Mouse (Mus musculus) cerebellum, postnatal 25 days (tissue): ENCODE measurements around the gene Ifit1bl1.
A peak's percentile ranks its signal among the peaks of the same experiment; 100 is the strongest.
"Not testable (repeated sequence)": the region's sequence is repeated elsewhere in the genome, so short reads cannot be mapped to it uniquely, and the experiment has no call there.

Source experiments
- DNase-seq, 2 experiments: peaks; one replicate each; pipeline ENCODE4 v3.0.0; 2021; ENCODE audit warnings: mixed read lengths in 2 of 2

Ifit1bl1 gene

DNA sequence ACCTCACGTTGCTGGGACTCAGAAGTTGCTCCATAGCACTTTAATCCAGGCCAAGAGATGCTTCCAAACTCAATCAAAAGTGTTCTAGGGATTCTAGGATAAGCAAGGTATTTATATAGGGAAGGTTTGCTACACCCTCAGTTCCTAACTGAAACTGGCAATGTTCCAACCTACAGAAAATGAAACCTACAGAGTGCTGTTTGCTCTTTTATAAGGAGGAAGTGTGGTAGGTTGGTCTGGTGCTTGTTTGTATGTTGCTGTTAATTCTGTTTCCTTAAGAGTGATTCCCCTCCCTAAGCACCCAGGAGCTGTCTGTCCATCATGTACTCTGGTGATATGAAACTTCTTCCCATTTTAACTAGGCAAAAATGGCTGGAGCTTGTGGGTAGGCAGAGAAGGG is at the start of gene Ifit1bl1:
Gene Ifit1bl1 (minus strand): TSS at position 69 of the 400 bp plus-strand sequence.
- not testable (repeated sequence) for DNase-seq

DNA sequence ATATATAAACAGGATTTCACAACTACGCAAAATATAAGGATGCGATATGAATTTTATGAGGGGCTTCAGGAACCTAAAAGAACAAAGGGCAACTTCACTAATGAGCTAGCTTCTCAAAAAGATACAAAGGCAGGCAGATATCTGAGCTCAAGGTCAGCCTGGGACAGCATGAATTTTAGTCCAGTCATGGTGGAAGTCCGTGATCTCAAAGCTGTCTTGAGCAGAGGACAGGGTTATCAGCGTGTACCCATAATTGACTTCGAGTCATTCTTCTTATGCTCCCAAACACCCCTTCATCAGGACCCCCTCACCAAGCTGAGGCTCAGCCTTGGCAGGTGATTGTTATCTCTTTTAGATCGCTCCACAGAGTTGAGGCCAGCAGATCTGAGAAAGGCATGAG is 49.2 kb upstream of the Ifit1bl1 start:
- DNase-seq, result no peak

DNA sequence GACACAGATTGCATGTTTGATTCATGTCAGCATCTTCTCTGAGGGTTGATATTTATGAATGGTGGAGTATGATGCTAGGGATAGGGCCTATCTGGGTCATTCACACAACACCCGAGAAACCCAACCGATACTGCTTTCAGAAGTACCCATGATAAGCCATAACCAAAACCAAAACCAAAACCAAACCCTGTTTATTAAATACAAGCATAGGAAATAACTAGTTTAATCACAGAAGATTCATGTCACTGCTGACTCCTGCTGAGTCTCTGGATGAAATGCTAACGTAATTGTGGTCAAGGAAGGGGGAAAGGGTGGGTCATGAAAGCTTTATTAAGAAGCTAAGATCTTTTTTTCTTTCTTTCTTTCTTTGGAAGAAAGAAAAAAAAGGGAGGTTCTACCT is 48.5 kb upstream of the Ifit1bl1 start:
- DNase-seq, result no peak

DNA sequence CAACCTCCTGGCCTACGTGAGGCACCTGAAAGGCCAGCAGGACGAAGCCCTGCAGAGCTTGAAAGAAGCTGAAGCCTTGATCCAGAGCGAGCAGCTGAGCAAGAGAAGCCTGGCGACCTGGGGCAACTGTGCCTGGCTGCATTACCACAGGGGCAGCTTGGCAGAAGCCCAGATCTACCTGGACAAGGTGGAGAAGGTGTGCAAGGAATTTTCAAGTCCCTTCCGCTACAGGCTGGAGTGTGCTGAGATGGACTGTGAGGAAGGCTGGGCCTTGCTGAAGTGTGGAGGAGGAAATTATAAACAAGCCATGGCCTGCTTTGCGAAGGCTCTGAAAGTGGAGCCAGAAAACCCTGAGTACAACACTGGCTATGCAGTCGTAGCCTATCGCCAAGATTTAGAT is 45.9 kb upstream of the Ifit1bl1 start:
- DNase-seq, result not testable (repeated sequence)

DNA sequence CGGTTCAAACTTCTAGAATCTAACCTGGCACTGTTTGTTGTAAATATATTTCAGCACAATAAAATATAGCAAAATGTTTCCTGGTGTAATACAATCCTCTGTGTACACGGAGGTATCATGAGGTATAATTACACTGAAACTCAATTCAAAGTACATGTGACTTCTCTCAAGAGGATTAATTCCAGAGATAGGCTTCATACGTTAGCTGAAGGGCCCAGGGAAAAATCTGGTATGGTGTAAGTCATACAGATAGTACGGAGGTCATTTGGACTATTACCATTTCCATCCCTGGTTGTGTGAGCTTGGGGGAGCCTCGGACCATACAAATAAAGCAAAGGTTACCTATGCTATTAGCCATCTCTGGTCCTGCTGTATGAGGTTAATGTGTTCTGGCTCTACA is 40.9 kb upstream of the Ifit1bl1 start:
- no peak for DNase-seq

DNA sequence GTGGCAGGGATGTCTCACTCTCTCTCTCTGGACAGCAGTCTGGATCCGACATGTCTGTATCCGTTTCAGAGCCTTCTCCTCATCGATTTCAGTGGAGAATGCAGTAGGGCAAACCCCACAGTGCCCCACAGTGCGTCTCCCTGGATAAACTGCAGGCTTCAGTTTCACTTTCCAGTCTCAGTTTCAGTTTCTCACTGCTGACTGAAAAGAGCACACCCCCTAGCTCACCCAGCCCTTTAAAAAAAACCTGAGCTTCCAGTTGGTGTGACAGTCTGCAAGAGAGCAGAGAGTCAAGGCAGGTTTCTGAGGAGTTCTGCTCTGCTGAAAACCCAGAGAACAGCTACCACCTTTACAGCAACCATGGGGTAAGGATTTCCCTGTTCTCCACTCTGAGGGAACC is 38.9 kb upstream of the Ifit1bl1 start, which contains the start of the genes Ifit1bl2 and Ifit1:
Gene Ifit1bl2 (minus strand): TSS at position 121 of the 400 bp plus-strand sequence.
Gene Ifit1 (plus strand): TSS at position 249 of the 400 bp plus-strand sequence.
- DNase-seq, result no peak

DNA sequence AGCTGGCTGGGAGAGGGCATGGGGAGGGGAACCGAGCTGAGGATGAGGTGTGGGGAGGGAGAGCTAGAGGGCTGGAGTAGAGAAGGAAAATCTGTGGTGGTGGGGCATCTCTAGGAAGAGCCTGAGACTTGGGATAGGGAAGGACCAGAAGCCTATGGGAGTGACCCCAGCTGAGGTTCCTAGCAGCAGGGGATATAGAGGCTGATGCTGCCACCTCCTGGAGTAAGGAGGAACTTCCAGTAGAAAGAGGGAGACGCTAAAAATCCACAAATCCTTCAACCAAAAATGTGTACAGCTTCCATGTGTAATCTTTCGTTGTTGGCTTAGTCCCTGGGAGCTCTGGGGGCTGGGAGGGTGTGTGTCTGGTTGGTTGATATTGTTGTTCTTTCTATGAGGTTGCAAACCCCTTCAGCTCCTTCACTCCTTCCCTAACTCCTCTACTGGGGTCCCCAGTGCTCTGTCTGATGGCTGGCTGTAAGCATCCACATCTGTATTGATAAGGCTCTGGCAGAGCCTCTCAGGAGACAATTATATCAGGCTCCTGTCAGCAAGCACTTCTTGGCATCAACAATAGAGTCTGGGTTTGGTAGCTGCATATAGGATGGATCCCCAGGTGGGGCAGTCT is 35.3 kb upstream of the Ifit1bl1 start:
- DNase-seq, result peak; percentile 16 to 33

DNA sequence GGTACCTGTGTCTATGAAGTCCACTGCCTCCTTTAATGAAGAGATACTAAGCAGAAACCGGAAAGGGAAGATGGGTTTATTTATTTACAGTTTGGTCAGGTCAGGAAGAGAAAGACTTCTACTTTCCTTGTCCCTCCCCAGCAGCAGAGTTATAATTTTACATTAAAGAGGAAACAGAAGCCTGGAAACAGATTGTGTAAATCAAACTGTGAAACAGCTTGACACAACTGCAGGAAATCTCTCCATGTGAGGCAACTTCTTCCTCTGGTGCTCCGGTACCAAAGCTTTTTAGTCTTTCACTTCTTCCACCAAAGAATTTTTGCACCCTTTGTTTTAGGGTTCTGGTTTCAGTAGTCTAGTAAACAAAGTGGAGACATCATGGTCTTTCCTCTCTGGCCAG is 31.7 kb upstream of the Ifit1bl1 start:
- DNase-seq, result no peak

DNA sequence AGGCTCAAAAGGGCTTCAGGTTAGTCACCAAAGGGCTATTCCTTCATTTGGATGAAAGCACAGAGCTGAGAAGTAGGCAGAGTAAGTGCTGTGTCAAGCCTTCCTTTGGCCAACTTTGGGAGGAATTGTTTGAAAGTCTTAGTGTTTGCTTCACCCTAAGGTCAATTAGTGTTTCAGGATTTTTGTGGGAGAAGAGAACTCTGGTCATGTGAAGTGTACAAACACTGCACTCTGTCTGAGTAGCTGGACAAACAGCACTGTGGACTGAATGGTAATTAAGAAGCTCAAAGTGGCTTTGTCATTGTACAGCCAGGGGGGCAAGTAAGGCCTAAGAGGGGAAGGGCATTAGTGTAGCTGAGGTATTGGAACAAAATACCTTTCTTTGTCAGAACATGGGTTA is 29.7 kb upstream of the Ifit1bl1 start:
- DNase-seq, result no peak

DNA sequence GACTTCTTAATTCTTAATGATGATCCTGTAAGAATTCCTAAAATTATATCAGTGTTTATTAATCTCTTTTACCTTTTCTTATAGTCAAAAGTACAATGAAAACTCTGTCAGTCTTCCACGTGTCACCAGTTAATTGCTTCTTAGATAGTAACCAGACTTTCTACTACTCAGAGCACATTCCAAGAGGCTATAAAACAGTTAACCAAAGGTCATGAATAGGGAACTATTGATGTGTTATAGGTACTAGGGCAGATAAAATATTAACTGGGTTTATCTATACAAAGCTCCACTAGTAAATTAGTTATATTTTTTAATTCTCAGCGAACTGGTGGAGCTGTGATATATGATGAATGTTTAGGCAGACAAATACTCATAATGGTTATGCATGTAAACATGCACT is 25.7 kb upstream of the Ifit1bl1 start:
- DNase-seq, result no peak

DNA sequence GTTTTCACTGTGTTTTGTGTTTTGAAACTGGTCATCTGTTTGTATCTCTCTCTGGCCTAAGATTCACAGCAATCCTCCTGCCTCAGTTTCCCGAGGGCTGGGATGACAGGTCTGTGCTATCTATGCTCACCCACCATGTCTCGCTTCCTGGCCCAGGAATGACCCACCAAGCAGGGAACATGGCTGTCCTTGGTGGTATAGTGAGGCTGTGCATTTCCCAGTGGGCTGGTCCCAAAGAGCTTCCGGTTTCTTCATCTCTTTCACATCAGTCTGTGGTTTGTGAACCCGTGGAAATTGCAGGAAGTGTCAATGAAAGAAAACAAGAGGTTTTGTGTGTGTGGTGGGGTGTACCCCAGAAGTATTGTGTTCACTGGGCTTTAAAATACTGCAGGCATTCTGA is 22.9 kb upstream of the Ifit1bl1 start:
- no peak for DNase-seq

DNA sequence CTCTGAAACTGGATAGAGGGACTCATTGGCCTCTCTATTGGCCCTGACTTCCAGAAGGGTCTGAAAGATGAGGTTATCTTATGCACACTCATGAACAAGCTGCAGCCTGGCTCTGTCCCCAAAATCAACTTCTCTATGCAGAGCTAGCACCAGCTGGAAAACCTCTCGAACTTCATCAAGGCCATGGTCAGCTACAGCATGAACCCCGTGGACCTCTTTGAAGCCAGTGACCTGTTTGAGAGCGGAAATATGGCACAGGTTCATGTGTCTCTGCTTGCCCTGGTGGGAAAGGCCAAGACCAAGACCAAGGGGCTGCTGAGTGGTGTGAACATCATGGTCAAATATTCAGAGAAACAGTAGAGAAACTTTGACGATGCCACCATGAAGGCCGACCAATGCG is 22.0 kb upstream of the Ifit1bl1 start:
- no peak for DNase-seq

DNA sequence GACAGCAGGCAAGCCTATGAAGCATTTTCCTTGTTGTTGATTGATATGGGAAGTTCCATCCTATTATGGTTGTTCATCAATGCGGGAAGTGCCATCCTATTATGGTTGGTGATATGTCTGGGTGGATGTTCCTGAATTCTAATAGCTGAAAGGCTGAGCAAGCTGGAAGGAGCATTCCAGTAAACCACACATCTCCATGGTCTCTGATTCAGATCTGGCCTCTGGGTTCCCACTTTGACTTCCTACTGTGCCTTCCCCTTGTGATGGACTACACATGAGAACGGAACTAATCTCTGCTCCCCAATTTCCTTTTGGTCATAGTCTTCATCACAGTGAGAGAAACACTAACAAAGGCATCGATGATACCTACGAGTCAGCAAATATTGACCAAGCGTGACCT is 19.1 kb upstream of the Ifit1bl1 start:
- no peak for DNase-seq

DNA sequence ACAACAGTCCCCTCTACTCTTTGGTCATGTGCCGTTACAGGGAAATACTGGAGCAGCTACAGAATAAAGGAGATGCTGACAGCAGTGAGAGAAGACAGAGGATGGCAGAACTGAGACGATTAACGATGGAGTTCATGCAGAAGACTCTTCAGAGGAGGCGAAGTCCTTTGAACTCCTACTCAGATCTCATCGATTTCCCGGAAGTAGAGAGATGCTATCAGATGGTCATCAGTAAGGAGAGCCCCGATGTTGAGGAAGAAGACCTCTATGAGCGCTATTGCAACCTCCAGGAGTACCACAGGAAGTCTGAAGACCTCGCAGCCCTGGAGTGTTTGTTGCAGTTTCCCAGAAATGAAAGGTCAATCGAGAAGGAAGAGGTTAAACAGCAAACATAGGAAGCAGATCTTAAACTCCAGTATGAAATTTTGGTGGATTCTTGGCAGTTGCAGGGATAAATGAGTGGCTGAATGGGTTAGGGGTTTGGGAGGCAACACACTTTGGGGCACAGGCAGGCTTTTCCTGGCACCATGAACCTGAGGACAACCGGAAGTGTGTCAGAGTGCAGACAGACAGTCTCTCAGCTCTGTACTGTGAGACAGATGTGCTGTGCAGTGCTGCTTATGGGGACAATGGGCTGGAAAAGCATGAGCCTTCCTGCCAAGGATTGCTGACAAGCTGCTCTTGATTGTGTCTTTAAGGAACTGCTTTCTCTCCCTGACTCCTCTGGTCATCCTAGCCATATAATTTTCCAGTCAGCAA is 10.7 kb upstream of the Ifit1bl1 start:
- DNase-seq, result not testable (repeated sequence)

DNA sequence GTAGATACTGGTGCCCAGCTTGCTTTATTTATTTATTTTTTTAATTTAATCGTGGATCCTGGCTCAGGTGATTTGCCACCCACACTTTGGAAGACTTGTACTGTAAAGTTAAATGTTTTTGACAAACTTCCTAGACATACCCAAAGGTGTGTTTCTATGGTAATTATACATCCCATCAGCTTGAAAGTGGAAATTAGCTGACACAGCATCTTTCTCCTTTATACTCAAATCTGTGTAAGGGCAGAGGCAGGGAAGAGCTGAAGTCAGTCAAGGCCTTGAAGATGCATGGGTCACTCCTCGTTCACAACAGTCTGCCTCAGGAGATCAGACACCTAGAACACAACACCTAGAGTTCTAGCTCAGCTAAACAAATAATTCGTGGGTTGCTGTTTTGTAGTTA is 8.4 kb upstream of the Ifit1bl1 start:
- not testable (repeated sequence) for DNase-seq

DNA sequence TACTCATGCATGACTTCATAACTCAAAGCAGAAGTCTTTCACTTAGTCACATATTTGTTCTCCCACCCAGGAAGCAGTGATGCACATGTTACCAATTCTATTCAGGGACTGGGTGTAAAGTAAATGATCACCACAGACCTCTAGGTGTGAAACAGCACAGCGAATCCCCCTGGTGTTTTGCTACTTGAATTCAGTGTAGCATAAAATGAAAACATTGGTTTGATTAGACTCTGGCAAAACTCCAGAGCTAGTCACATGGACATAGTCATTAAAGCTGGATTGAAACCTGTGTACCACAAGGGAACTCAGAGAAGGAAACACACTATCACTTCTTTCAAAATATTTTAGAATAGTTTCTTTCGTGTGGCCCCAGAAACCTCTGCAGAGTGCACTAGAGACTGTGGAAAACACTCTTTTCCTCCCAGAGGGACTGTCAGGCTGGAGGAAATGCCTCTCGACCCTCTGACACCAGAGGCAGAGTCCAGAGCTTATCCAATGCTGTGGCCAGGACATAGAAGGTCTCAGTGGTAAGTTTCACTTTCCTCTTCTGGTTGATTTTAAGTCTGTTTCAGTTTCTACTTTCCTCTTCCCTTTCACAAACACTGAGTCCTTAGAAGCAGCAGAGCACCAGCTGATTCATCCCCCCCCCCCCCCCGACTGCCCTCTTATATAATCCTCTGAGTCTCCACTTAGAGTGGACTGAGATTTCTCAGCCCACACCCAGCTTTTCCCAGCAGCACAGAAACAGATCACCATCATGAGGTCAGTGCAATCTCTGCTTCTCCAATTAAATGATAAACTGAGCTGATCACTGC is 5.7 kb upstream of the Ifit1bl1 start, which contains the start of gene Ifit3b:
Gene Ifit3b (plus strand): TSS at position 734 of the 815 bp plus-strand sequence.
- not testable (repeated sequence) for DNase-seq

DNA sequence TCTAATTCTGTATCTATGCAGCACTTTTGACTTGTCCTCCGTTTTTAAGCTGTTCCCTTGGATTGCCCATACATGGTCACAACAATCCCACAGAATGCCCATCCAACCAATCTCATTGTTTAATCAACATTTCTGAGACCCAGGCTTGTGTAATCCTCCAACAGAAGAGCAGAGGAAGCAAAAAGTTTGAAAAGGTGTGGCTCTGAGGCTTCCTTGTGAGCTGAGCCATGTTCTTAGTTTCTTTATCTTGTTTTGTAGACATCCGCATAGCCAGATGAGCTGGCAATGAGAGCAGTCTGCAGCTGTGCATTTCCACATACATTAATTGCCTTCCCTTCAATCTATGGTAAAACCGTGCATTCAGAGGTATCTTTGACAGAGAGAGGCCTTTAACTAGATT is 3.7 kb upstream of the Ifit1bl1 start:
- DNase-seq, result no peak

DNA sequence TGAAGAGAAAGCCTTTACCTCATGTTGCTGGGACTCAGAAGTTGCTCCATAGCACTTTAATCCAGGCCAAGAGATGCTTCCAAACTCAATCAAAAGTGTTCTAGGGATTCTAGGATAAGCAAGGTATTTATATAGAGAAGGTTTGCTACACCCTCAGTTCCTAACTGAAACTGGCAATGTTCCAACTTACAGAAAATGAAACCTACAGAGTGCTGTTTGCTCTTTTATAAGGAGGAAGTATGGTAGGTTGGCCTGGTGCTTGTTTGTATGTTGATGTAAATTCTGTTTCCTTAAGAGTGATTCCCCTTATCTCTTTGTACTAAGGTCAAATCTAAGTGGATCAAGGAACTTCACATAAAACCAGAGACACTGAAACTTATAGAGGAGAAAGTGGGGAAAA is 2.5 kb downstream of the Ifit1bl1 start:
- not testable (repeated sequence) for DNase-seq

DNA sequence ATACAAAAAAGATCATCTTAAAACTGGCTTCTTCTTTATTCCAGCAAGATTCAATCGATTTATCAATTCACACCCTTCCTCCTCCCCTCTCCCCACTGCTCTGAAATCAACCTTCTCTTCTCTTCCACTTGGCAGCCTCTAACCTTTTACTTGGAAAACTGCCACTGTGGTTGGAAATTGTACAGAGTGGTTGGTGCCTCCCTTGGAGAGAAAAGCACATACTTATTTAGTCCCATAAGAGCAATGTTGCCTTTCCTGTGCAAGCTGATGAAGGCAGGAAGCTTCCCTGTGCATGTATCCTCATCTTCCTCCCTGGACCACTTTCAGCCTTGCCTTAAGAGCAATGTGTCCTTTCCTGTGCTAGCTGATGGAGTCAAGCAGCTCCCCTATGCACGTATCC is 3.4 kb downstream of the Ifit1bl1 start:
- peak; percentile 58 to 70 for DNase-seq

DNA sequence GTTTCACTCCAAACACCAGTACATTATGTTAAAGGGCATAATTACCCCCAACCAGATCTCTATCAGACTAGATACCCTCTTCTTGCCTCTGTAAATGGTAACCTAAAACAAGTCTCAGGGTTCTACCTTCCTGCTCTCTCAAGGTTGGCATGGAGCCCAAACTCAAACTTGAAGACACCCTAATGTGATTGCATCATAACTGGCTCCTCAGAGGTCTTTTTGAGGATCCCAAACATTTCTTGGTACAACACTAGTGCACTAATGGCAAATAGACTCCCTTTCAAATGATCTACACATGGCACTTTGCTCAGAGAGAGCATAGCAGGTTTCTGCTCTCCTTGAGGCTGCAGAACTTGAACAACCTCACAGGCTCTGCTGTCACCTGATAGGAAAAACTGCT is 4.9 kb downstream of the Ifit1bl1 start:
- DNase-seq, result no peak

DNA sequence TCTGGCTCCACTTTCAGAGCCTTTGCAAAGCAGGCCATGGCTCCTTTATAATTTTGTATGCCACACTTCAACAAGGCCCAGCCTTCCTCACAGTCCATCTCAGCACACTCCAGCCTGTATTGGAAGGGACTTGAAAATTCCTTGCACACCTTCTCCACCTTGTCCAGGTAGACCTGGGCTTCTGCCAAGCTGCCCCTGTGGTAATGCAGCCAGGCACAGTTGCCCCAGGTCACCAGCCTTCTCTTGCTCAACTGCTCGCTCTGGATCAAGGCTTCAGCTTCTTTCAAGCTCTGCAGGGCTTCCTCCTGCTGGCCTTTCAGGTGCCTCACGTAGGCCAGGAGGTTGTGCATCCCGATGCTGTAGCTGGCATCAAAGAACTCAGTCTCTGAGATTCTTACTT is 7.2 kb downstream of the Ifit1bl1 start:
- not testable (repeated sequence) for DNase-seq

DNA sequence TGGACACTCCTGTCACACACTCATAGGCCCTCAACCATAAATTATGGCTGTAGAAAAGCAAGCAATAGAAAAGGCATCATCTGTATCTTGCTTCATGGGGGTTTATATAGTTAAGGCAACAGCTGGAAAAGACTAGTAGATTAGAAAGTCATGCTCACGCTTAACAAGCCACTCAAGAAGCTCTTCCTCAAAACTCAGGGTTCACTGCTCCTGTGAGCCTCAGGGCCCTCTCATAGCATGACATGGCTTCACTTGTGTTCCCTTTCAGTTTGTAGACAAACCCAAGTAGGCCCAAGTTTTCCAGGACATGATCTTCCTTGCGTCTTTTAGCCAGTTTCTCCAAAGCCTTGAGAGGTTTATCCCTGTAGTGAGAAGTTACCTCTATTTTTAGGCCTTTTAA is 8.3 kb downstream of the Ifit1bl1 start:
- no peak for DNase-seq

DNA sequence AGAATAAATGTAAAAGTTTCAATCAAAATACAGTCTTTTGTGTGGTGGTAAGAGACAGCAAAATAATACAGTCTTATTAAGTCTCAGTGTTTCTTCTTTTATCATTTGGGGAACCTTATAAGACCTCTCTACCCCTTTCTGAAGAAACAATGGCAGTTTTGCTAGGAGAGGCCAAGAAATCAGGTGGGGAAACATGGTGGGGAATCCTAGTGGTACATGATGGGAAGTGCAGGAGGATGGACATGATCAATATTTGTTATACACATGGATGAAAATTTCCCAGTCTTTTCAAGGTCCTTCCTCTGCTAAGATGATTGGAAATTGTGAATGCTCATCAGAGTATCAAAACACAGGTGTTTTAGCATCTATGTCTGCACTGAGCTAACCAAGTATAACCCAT is 12.8 kb downstream of the Ifit1bl1 start:
- no peak for DNase-seq
